Mouse (Mus musculus) lung, postnatal 0 days (tissue): ENCODE data around the gene Mast4.

Experiments used
- CTCF ChIP-seq: IDR thresholded peaks from 2 replicates; pipeline ENCODE4 v1.5.1; 2016; ENCODE audit warnings: antibody characterized with exemption, mild to moderate bottlenecking
- EP300 ChIP-seq: IDR thresholded peaks from 2 replicates; pipeline ENCODE4 v1.6.1; 2016; ENCODE audit warnings: antibody characterized with exemption, mild to moderate bottlenecking, control low read depth

DNA sequence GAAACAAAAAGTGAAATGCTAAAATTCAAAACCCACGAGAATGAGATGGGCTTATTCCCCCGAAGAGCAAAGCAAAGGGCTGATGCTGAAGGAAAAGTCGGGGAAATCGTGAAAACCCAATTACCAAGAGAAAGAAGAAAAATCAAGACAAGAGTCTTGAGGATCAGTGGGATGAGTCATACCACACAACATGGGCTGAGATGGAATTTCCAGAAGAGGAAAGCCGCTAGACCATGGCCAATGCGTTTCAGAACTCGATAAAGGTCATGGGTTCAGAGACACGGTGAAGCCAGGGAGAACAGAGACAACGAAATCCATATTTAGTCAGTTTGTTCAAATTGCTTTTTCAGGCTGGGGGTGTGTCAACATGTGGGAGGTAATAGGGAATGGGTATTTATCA, 290.6 kb downstream of the Mast4 start:
- no peak for TF ChIP-seq EP300
- TF ChIP-seq CTCF: no peak
